Mouse (Mus musculus) thymus, postnatal 25 days (tissue): ENCODE data around the gene Pou3f4.
"Not testable (repeated sequence)": the region's sequence is repeated elsewhere in the genome, so short reads cannot be mapped to it uniquely, and the experiment has no call there.

ENCODE experiments used
- DNase-seq: peaks from one replicate; pipeline ENCODE4 v3.0.0; 2022

Pou3f4 gene

GRCm38 (mm10) chrX:110814151-110814571, at the start of gene Pou3f4:
Pou3f4 (plus strand) TSS chrX:110814280.
- no peak for DNase-seq

DNA sequence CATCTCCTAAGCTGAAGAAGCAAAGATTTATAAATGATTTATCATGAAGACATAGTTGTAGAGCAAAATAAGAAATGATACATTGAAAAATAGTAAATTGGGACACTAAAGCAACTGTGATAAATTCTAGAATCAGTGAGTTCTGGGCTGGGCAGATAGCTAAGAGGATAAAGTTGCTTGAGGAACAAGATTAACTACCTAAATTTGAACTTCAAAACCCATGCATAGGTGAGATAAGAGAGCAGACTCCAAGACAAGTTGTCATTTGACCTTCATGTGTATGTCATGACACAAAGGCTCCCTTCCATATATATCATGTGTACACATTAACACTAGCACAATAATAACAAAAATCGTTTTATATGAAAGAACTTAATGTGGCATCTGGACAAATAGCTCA, 48.1 kb upstream of the Pou3f4 start:
- DNase-seq: no peak

- not testable (repeated sequence) for DNase-seq
Measured at GRCm38 (mm10) chrX:110774807-110775206, 39.3 kb upstream of the Pou3f4 start.

GRCm38 (mm10) chrX:110802502-110802901, 11.6 kb upstream of the Pou3f4 start:
- no peak for DNase-seq

- DNase-seq: no peak
Measured at GRCm38 (mm10) chrX:110810001-110810578, 4.0 kb upstream of the Pou3f4 start.

GRCm38 (mm10) chrX:110810753-110811506, 3.1 kb upstream of the Pou3f4 start:
- DNase-seq: no peak

- no peak for DNase-seq
Measured at GRCm38 (mm10) chrX:110812071-110812470, 2.0 kb upstream of the Pou3f4 start.

- DNase-seq: no peak
Measured at GRCm38 (mm10) chrX:110813401-110813800, 679 bp upstream of the Pou3f4 start.

- DNase-seq: no peak
Measured at GRCm38 (mm10) chrX:110814592-110815548, 790 bp downstream of the Pou3f4 start.

DNA sequence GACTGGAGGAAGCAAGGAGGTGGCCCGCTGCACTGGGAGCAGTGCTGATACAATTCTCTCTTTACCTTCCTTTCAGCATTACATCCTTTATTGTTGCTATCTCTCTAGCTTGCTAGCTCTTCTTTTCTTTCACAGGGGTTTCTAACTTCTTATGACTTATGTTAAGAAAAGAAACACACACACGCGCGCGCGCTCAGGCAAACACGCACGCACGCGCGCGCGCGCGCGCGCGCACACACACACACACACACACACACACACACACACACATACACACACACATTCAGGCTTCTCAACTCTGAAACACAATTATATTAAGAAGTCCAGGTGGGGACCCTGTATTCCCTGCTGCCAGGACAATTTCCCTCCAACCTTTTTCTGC, 1.5 kb downstream of the Pou3f4 start:
- DNase-seq: no peak

GRCm38 (mm10) chrX:110816609-110817008, 2.5 kb downstream of the Pou3f4 start:
- DNase-seq: no peak

DNA sequence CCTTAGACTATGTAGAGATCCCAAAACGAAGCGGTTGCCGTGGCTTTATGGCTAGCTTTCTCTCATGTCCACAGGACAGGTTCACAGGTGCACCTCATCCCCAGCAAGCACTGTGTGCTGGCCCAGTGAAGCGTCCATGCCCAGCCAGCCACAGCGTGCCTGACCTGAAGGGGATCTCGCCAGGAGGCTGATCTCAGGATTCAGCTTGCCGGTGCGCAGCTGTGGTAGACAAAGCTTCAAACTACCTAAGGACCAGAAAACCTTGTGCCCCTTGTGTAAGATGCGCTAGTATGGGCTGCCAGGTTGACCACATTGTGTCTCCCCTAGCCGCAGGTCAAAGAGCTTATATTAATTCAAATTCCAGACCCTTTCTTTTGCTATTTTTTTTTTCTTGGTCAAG, 3.1 kb downstream of the Pou3f4 start:
- DNase-seq: no peak

DNA sequence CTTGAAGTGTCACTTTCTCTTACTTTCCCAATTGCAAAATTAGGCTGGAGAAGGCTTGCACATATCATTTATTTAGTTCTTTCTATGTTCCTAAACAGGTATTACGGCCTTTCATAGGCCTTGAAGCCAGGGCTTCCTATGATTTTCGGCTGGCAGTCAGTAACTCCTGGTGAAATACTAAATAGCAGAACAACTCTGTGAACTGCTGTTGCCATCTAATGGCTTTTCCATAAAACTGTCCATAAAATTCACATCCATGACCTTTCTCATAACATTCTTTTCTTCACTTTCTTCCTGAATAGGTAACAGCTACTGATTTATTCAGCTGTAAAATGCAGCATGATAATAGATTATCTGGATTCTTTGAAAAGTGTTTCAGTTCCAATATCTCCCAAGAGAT, 23.4 kb downstream of the Pou3f4 start:
- DNase-seq: no peak

- DNase-seq: no peak
Measured at GRCm38 (mm10) chrX:110851300-110851699, 37.2 kb downstream of the Pou3f4 start.
